31 mouse cellular contexts compared by ENCODE assay signal in genomic region chr4:107858995-107859394, GRCm38 (mm10).
"Had no signal": no experiment of that assay in that cellular context is flagged by ENCODE, and none has a peak within 500 bp of the region (broad histone marks: within the 10 kb centered on the region; RNA-seq: fewer than 3 reads in every experiment).

No protein-coding gene starts in this region.

- H3K36me3 ChIP-seq: limb, embryonic 15.5 days; lung, embryonic 15.5 days had no signal

- H3K9ac ChIP-seq: limb, embryonic 12.5 days; limb, embryonic 13.5 days; limb, embryonic 15.5 days; liver, embryonic 12.5 days; liver, embryonic 13.5 days; liver, embryonic 14.5 days; liver, embryonic 15.5 days; liver, postnatal 0 days; lung, embryonic 14.5 days; lung, embryonic 15.5 days; midbrain, embryonic 12.5 days; midbrain, embryonic 13.5 days; midbrain, embryonic 15.5 days; neural tube, embryonic 12.5 days had no signal

- DNase-seq: left cerebral cortex, postnatal 4 days; liver; liver, embryonic 13.5 days; liver, postnatal 0 days; lung, adult 18-20 months; lung, adult 2 months; lung, embryonic 14.5 days; lung, postnatal 10 days; lung, postnatal 14 days; lung, postnatal 36 days; lung, postnatal 4 days; midbrain, embryonic 14.5 days had no signal

- H3K4me2 ChIP-seq: limb, embryonic 12.5 days; limb, embryonic 13.5 days; limb, embryonic 15.5 days; liver, embryonic 11.5 days; liver, embryonic 12.5 days; liver, embryonic 13.5 days; liver, embryonic 15.5 days; lung, embryonic 14.5 days; lung, embryonic 15.5 days; midbrain, embryonic 12.5 days; midbrain, embryonic 13.5 days; midbrain, embryonic 15.5 days; neural tube, embryonic 12.5 days had no signal

- ATAC-seq: liver, embryonic 12.5 days; liver, postnatal 0 days; lung, postnatal 0 days; midbrain, embryonic 13.5 days; midbrain, embryonic 15.5 days; midbrain, embryonic 16.5 days had no signal

- H3K27me3 ChIP-seq: limb, embryonic 12.5 days; limb, embryonic 13.5 days; limb, embryonic 15.5 days; liver, embryonic 12.5 days; liver, embryonic 13.5 days; liver, embryonic 15.5 days; lung, embryonic 15.5 days; megakaryocyte, embryonic 14.5 days; midbrain, embryonic 12.5 days; midbrain, embryonic 13.5 days; midbrain, embryonic 15.5 days; neural tube, embryonic 12.5 days had no signal

- H3K4me3 ChIP-seq: left cerebral cortex, adult 2 months; limb, embryonic 10.5 days; limb, embryonic 12.5 days; limb, embryonic 13.5 days; limb, embryonic 15.5 days; liver, embryonic 12.5 days; liver, embryonic 13.5 days; liver, embryonic 15.5 days; lung, embryonic 15.5 days; megakaryocyte, embryonic 14.5 days; midbrain, embryonic 12.5 days; midbrain, embryonic 13.5 days; midbrain, embryonic 15.5 days; myocyte; neural tube, embryonic 12.5 days had no signal

- H3K27ac ChIP-seq: left cerebral cortex, adult 2 months; limb, embryonic 10.5 days; limb, embryonic 12.5 days; limb, embryonic 13.5 days; limb, embryonic 15.5 days; liver, embryonic 12.5 days; liver, embryonic 13.5 days; liver, embryonic 14.5 days; liver, embryonic 15.5 days; lung, embryonic 15.5 days; macrophage; midbrain, embryonic 12.5 days; midbrain, embryonic 13.5 days; midbrain, embryonic 15.5 days; neural tube, embryonic 12.5 days had no signal

- H3K9me3 ChIP-seq: limb, embryonic 10.5 days; limb, embryonic 12.5 days; limb, embryonic 13.5 days; limb, embryonic 15.5 days; liver, embryonic 12.5 days; liver, embryonic 13.5 days; liver, embryonic 15.5 days; lung, embryonic 15.5 days; megakaryocyte, embryonic 14.5 days; midbrain, embryonic 12.5 days; midbrain, embryonic 13.5 days; midbrain, embryonic 15.5 days; neural tube, embryonic 12.5 days had no signal

- H3K4me1 ChIP-seq: limb, embryonic 10.5 days; limb, embryonic 12.5 days; limb, embryonic 13.5 days; limb, embryonic 15.5 days; liver, embryonic 12.5 days; liver, embryonic 13.5 days; liver, embryonic 15.5 days; lung, embryonic 15.5 days; midbrain, embryonic 12.5 days; midbrain, embryonic 13.5 days; midbrain, embryonic 15.5 days; neural tube, embryonic 12.5 days had no signal
